Mouse (Mus musculus) embryonic facial prominence, embryonic 15.5 days (tissue): ENCODE measurements around the gene Zgpat. TPM values are rescaled to one million over a fixed set of nuclear protein-coding genes. Genes with fewer than 3 reads are reported as not detected.

Experiments
- ATAC-seq: fragments of 200-750 bp; cut with Nextera tagmentation; 2 replicates; pipeline ENCODE4 v1.8.0; 2017; ENCODE audit warnings: low read depth, moderate TSS enrichment; ENCODE audit not compliant: insufficient number of reproducible peaks, low FRiP score, low TSS enrichment
- H3K27ac ChIP-seq: fragments of 300-500 bp; sonication (generic); replicated peaks from 2 replicates; pipeline ENCODE4 v1.5.1; 2015; ENCODE audit warnings: mild to moderate bottlenecking, inconsistent platforms
- H3K27me3 ChIP-seq: fragments of 300-500 bp; sonication (generic); 2 replicates; pipeline ENCODE4 v1.6.1; 2015; ENCODE audit warnings: inconsistent platforms
- H3K36me3 ChIP-seq: fragments of 300-500 bp; sonication (generic); 2 replicates; pipeline ENCODE4 v1.6.1; 2015; ENCODE audit warnings: mild to moderate bottlenecking, inconsistent platforms
- H3K4me1 ChIP-seq: fragments of 300-500 bp; sonication (generic); 2 replicates; pipeline ENCODE4 v1.6.1; 2015; ENCODE audit warnings: inconsistent platforms
- H3K4me2 ChIP-seq: fragments of 300-500 bp; sonication (generic); replicated peaks from 2 replicates; pipeline ENCODE4 v1.6.1; 2015; ENCODE audit warnings: mild to moderate bottlenecking, inconsistent platforms
- H3K4me3 ChIP-seq: fragments of 300-500 bp; sonication (generic); replicated peaks from 2 replicates; pipeline ENCODE4 v1.5.1; 2015; ENCODE audit warnings: mild to moderate bottlenecking, inconsistent platforms
- H3K9ac ChIP-seq: fragments of 300-500 bp; sonication (generic); 2 replicates; pipeline ENCODE4 v1.6.1; 2015; ENCODE audit warnings: inconsistent platforms
- H3K9me3 ChIP-seq: fragments of 300-500 bp; sonication (generic); replicated peaks from 2 replicates; pipeline ENCODE4 v1.6.1; 2016; ENCODE audit warnings: inconsistent platforms
- WGBS: fragments of 180-500 bp; shearing (Covaris S2); methylation state at CpG from one replicate; pipeline ENCODE4 v1.1.7; 2015; 5-methylcytosine and 5-hydroxymethylcytosine counted together
- polyA plus RNA-seq: library from polyadenylated mRNA; unstranded; fragments of >200 nt; fragmentation: Nextera tagmentation; extraction: Ambion mirVana; gene quantifications from 2 replicates; pipeline ENCODE4 v1.2.1, GENCODE M21; 2015

The Zgpat gene
- polyA plus RNA-seq, 1 experiment from 2014 or later = 44.3 TPM

- H3K36me3 ChIP-seq = no peaks in the 10 kb centered on the region
- H3K4me2 ChIP-seq = no peak overlapping the region
- no peak overlapping the region for H3K4me3 ChIP-seq
- H3K27ac ChIP-seq = no peak overlapping the region
- H3K9ac ChIP-seq = no peak overlapping the region
- WGBS = 42% methylated on average over 4 of the region's 4 CpGs
- no peak for ATAC-seq
- no peaks in the 10 kb centered on the region for H3K27me3 ChIP-seq
- H3K4me1 ChIP-seq = no peaks in the 10 kb centered on the region
- H3K9me3 ChIP-seq = no peaks in the 10 kb centered on the region
Measured at GRCm38 (mm10) chr2:181410760-181411473, 46.2 kb downstream of the Zgpat start.

GRCm38 (mm10) chr2:181413141-181413540 lies 48.4 kb downstream of the Zgpat start:
- H3K9ac ChIP-seq = no peak overlapping the region
- no peaks in the 10 kb centered on the region for H3K27me3 ChIP-seq
- H3K4me2 ChIP-seq = no peak overlapping the region
- no peaks in the 10 kb centered on the region for H3K4me1 ChIP-seq
- no peak overlapping the region for H3K27ac ChIP-seq
- H3K4me3 ChIP-seq = no peak overlapping the region
- no peaks in the 10 kb centered on the region for H3K36me3 ChIP-seq
- no peaks in the 10 kb centered on the region for H3K9me3 ChIP-seq
- ATAC-seq = no peak
- 31% methylated on average over 2 of the region's 2 CpGs for WGBS

- H3K27ac ChIP-seq = no peak overlapping the region
- no peaks in the 10 kb centered on the region for H3K36me3 ChIP-seq
- WGBS = 49% methylated on average over 3 of the region's 3 CpGs
- no peak overlapping the region for H3K9ac ChIP-seq
- ATAC-seq = no peak
- H3K4me3 ChIP-seq = no peak overlapping the region
- H3K9me3 ChIP-seq = no peaks in the 10 kb centered on the region
- H3K4me1 ChIP-seq = no peaks in the 10 kb centered on the region
- H3K27me3 ChIP-seq = no peaks in the 10 kb centered on the region
- H3K4me2 ChIP-seq = no peak overlapping the region
Measured at GRCm38 (mm10) chr2:181415945-181416344, 51.2 kb downstream of the Zgpat start.

GRCm38 (mm10) chr2:181419359-181419758 lies 54.6 kb downstream of the Zgpat start:
- 72% methylated on average over 7 of the region's 7 CpGs for whole genome bisulfite sequencing
- Histone ChIP-seq H3K4me1 (no peaks in the 10 kb centered on the region), H3K36me3 (no peaks in the 10 kb centered on the region), H3K27me3 (no peaks in the 10 kb centered on the region), H3K9ac (no peak overlapping the region), H3K9me3 (no peaks in the 10 kb centered on the region), H3K4me2 (no peak overlapping the region), H3K27ac (no peak overlapping the region), H3K4me3 (no peak overlapping the region)
- ATAC-seq = no peak

- WGBS = 82% methylated on average over 4 of the region's 4 CpGs
- no peak overlapping the region for H3K4me2 ChIP-seq
- no peaks in the 10 kb centered on the region for H3K4me1 ChIP-seq
- ATAC-seq = no peak
- no peaks in the 10 kb centered on the region for H3K9me3 ChIP-seq
- H3K36me3 ChIP-seq = no peaks in the 10 kb centered on the region
- H3K27ac ChIP-seq = no peak overlapping the region
- H3K9ac ChIP-seq = no peak overlapping the region
- H3K27me3 ChIP-seq = no peaks in the 10 kb centered on the region
- H3K4me3 ChIP-seq = no peak overlapping the region
Measured at GRCm38 (mm10) chr2:181420426-181420825, 55.7 kb downstream of the Zgpat start.

GRCm38 (mm10) chr2:181420903-181421638 lies 56.3 kb downstream of the Zgpat start:
- Histone ChIP-seq H3K27me3 (no peaks in the 10 kb centered on the region), H3K9ac (no peak overlapping the region), H3K9me3 (no peaks in the 10 kb centered on the region), H3K36me3 (no peaks in the 10 kb centered on the region), H3K27ac (no peak overlapping the region), H3K4me1 (no peaks in the 10 kb centered on the region), H3K4me2 (no peak overlapping the region), H3K4me3 (no peak overlapping the region)
- 65% methylated on average over 4 of the region's 4 CpGs for WGBS
- ATAC-seq = no peak

GRCm38 (mm10) chr2:181423834-181424233 lies 59.1 kb downstream of the Zgpat start:
- Histone ChIP-seq H3K27me3 (no peaks in the 10 kb centered on the region), H3K9me3 (no peaks in the 10 kb centered on the region), H3K4me2 (no peak overlapping the region), H3K27ac (no peak overlapping the region), H3K36me3 (no peaks in the 10 kb centered on the region), H3K4me3 (no peak overlapping the region), H3K4me1 (no peaks in the 10 kb centered on the region), H3K9ac (no peak overlapping the region)
- 92% methylated on average over 9 of the region's 9 CpGs for WGBS
- no peak for ATAC-seq

Other genes with a start within 250 kb of the Zgpat start
- gene Kcnq2, start 229.6 kb upstream of the Zgpat start, polyA plus RNA-seq = 0.39 and 0.42 TPM in 2 replicates
- gene Eef1a2, start 207.9 kb upstream of the Zgpat start, polyA plus RNA-seq = 0.21 and 0.25 TPM in 2 replicates
- gene Ppdpf, start 177.7 kb upstream of the Zgpat start, polyA plus RNA-seq = 268 and 282 TPM in 2 replicates
- 1.5 and 1.6 TPM in 2 replicates for gene Ptk6, start 162.1 kb upstream of the Zgpat start, polyA plus RNA-seq
- gene Srms, start 151.7 kb upstream of the Zgpat start, polyA plus RNA-seq = 0.64 and 0.76 TPM in 2 replicates
- gene Fndc11, start 144.9 kb upstream of the Zgpat start, polyA plus RNA-seq = 0.20 and 0.23 TPM in 2 replicates
- 0.99 and 1.1 TPM in 2 replicates for gene Helz2, start 122.9 kb upstream of the Zgpat start, polyA plus RNA-seq
- gene Gmeb2, start 76.9 kb upstream of the Zgpat start, polyA plus RNA-seq = 14.7 and 14.8 TPM in 2 replicates
- 16.2 and 24.7 TPM in 2 replicates for gene Stmn3, start 50.4 kb upstream of the Zgpat start, polyA plus RNA-seq
- 35.5 and 40.8 TPM in 2 replicates for gene Rtel1, start 45.2 kb upstream of the Zgpat start, polyA plus RNA-seq
- gene Arfrp1, start 476 bp downstream of the Zgpat start, polyA plus RNA-seq = 65.2 and 65.3 TPM in 2 replicates
- gene Lime1, start 15.2 kb downstream of the Zgpat start, polyA plus RNA-seq = 23.6 and 24.7 TPM in 2 replicates
- 4.0 and 4.6 TPM in 2 replicates for gene Zbtb46, start 94.5 kb downstream of the Zgpat start, polyA plus RNA-seq
- 0.18 and 0.24 TPM in 2 replicates for gene Abhd16b, start 128.3 kb downstream of the Zgpat start, polyA plus RNA-seq
- 166 and 173 TPM in 2 replicates for gene Tpd52l2, start 132.2 kb downstream of the Zgpat start, polyA plus RNA-seq
- 87.7 and 92.0 TPM in 2 replicates for gene Dnajc5, start 155.6 kb downstream of the Zgpat start, polyA plus RNA-seq
- gene Uckl1, start 220.0 kb downstream of the Zgpat start, polyA plus RNA-seq = 50.7 and 55.7 TPM in 2 replicates
- gene Prpf6, start 226.9 kb downstream of the Zgpat start, polyA plus RNA-seq = 60.4 and 63.6 TPM in 2 replicates
- gene Zfp512b, start 227.9 kb downstream of the Zgpat start, polyA plus RNA-seq = 62.1 and 74.8 TPM in 2 replicates
- gene Samd10, start 234.3 kb downstream of the Zgpat start, polyA plus RNA-seq = 13.3 and 15.6 TPM in 2 replicates